Mouse (Mus musculus): ENCODE measurements around the gene Dusp8.
A peak's percentile ranks its signal among the peaks of the same experiment; 100 is the strongest.

The Dusp8 gene

DNA sequence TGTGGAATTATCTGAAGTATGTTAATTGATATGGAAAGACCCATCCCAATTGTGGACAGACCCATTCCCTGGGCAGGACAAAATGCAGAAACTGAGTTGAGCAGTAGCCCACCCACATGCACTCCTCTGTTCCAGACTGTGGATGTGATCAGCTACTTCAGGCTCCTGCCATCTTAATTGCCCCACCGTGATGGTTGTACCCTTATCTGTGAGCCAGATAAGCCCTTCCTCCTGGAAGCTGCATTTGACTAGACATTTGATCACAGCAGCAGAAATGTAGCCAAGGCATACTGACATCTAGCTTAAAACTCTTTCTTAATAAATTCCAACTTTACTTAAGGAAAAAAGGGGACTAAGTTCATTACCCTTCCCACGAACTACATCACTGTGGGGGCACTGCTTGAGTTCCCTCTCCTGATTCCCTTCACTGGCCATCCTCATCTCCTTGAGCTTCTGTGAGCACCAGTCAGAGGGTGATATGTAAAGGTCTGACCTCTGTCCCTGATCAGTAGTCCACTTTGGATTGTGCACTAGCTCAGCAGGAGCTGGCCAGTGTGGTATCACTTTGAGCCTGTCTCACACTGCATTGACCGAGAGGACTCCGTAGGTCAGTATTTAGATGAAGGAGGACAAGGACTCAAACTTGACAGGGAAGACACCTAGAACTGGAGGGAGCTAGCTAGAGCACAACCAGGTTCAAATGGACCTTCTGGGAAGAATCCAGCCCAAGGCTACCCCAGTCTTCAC is 9.3 kb downstream of the Dusp8 start:
- DNase-seq (ENCODE audit: low spot score in 2 of 2): no peak

DNA sequence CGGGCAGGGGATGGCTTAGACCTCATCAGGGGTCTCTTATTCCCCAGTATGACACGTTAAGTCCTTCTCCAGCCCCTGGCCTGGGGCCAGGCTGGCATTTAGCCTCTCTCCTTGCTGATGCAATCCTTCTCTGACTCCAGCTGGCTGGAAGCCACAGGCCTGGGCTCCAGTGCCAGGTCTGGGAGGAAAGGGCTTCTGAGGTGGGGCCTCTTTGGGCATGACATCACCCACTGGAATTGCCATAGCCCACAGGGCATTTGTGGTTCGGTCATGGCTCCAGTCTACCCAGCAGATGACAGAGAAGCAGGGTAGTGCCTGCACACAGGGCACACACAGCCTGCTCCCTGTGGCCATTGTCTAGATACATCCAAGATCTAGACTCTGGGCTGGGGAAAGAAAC is 10.8 kb downstream of the Dusp8 start:
- no peak for DNase-seq (ENCODE audit: low spot score in 2 of 2)

DNA sequence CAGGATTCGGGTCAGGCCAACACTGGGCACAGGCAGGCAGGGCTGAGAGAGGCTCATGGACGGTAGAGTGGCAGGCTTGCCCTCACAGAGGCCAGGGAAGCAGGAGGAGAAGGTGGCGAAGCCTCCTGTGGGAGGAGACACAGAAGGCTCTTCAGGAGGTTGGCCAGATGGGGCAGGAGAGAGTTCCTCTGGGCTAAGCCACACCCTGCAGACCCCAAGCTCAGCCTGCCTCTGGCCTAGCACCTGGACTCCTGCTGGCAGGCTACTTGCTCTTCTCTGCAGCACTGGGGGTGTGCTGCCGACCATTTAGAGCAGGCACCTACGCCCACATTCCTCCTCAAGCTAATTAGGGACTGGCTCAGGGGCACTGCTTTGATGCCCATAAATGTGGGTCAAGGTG is 11.2 kb downstream of the Dusp8 start:
- no peak for DNase-seq (ENCODE audit: low spot score in 2 of 2)

DNA sequence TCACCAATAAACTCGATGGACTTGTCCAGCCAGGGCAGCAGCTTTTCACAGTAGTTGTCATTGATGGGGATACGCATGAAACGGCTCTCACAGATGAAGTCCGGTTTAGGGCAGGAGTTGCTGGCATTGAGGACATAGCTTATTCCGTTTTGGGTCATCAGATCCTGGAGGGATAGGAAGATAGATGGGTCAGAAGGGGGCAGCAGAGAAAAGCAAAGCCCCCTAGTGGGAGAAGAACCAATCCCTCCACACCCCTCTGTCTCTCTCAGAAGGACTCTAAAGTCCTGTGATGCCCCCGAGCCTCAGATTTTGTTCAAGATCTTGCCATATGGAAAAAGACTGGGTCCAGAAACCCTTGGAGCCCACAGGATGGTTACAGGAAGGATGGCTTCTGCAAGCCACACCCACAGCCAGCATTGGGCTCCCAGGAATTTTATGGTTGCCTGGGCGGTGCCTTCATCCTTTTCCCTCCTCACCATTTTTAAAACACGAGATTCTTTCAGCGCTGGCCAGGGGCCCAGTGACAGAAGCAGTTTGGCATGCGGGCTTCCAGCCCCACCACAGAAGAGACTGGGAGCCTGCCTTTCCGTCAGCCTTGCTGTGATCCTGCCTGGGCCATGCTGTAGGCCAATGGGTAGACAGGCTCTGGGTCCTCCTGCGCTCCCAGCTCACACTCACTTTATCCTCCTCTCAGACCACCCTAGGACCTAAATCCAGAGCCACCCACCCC is 11.9 kb downstream of the Dusp8 start:
- no peak for DNase-seq (ENCODE audit: low spot score in 2 of 2)

DNA sequence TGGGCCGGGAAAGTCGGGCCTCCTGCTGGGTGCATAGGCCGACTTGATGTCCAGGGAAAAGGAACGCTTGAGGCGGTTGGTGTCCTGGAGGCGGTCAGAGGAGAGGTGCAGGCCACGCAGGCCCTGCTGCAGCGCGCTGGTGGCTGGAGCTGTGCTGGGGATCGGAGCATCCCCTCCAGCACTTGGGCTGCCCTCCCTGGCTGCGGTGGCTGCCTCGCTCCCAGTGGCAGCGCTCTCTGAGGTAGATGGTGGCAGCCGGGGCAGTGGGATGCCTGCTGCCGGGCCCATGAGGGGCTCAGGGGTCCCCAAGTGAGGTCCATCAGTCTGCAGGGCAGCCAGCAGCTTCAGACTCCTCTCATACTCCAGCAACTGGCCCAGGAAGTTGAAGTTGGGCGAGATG is 13.0 kb downstream of the Dusp8 start:
- DNase-seq (ENCODE audit: low spot score in 2 of 2): no peak

DNA sequence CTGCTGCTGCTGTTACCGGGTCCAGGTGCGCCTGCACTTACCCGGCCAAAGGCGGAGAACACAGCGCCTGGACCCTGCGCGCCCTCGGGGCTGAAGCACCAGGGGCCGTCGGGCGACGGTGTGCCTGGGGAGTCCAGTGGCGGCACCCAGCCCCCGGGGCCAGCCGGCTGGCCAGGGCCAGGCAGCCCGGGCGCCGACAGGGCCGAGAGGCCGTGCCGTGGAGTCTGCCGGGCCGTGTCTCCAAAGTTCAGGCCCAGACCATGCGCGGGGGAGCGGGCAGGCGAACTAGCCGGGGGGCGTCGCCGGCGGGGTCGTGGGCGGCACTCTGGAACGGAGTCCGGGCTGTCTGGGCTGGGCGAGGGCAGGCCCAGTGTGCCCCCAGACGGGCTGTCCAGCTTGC is 13.5 kb downstream of the Dusp8 start:
- no peak for DNase-seq (ENCODE audit: low spot score in 2 of 2)

DNA sequence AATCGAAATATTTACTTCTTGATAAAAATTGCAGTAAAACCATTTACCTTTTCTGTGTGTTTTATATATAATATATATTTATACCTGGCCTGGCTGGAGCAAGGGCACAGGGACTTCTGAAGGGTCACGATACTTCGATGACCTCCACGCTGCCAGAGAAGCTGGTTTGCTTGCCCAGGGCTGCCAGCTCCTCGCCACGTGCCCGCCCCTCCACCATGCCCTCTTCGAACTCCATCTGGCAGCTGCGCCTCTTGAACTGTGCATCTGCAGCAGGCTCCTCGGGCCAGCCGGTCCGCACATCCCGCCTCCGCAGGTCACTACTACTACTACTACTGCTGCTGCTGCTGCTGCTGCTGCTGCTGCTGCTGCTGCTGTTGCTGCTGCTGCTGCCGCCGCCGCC is 13.9 kb downstream of the Dusp8 start:
- DNase-seq (ENCODE audit: low spot score in 2 of 2): no peak

DNA sequence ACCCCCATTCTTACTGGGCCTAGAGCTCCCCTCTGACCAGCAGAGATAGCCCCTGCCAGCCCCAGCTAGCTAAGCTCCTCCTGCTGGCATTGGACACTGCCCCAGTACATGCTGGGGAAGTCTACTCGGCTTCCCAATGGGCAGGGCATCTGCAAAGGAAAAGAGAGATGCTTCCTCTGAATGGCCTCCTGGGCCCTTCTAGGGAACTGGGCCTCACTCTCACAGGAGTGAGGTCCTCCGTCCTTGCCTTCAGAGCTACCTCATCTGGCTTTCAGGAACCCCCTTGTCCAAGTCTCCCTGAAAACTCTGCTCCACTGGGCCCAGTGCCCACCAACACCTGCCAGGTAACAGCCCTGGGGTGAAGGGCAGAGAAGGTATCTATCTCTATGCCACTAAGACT is 14.8 kb downstream of the Dusp8 start:
- DNase-seq (ENCODE audit: low spot score in 2 of 2): no peak

DNA sequence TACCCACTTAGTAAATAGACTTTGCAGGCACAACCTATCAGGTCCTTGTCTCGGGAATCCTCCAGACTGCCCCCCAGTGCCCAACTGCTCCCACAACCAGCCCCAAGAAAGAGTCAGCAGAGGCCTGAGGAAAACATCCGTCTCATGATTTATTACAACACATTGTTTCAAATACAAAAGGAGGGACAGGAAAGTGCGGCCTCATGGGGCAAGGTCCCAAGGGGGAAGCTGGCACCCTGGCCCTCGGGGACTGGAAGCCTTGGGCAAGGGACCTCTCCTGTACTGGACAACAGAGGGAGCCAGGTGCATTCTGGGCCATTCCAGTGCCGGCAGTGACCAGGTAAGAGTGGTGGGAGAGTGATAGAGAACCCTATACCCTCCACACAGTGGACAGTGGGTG is 16.3 kb downstream of the Dusp8 start:
- no peak for DNase-seq (ENCODE audit: low spot score in 2 of 2)

DNA sequence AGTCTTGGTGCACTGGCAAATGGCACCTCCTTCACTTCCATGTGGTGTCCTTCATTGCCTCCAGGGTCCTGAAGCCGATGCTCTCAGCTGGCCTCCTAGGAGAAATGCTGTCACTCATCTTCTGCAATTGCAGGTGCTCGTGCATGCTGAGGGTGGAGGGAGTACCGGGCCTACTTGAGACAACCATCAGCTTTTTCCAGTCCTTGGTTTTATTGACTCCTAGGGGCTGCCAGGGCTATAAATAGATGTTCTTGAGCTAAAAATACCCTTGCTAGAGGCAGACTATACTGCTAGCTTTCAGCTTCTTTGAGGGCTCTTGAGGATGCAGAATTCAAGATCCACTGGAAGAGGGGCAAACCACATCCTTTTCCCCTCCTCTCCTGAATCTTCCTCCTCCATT is 18.5 kb downstream of the Dusp8 start:
- DNase-seq (ENCODE audit: low spot score in 2 of 2): no peak

DNA sequence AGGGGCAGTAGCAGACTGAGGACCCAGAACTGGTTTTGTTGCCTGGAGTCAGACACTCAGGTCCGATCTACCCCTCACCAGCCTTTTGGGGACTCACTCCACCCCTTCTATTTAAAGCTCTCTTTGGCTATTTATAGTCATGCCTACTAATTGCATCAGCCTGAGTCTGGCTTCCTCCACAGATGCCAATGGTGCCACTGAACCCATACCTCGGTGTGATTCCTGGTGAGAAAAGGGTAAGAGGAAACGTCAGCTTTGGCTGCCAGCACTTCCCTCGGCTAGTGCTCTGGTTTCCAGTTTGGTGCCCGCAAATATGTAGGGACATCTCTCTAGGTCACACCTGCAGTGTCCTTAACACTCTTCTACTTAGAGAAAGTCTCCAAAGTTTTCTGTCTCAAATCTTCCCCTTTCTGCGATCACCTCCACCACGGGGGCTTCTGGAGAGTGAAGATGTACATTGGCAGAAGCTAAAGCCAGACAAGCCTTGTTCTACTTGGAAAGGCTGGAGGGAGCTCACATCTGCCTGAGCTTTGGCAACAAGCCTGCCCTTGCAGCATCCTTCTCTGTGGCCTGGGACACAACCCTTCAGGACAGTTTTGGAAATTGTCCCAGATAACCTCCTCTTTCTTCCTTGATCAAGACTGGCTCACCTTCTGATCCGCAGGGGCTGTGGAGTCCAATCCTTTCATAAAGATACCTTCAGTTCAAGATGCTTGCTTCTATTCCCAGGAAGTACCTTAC is 21.3 kb downstream of the Dusp8 start:
- DNase-seq (ENCODE audit: low spot score in 2 of 2): no peak

DNA sequence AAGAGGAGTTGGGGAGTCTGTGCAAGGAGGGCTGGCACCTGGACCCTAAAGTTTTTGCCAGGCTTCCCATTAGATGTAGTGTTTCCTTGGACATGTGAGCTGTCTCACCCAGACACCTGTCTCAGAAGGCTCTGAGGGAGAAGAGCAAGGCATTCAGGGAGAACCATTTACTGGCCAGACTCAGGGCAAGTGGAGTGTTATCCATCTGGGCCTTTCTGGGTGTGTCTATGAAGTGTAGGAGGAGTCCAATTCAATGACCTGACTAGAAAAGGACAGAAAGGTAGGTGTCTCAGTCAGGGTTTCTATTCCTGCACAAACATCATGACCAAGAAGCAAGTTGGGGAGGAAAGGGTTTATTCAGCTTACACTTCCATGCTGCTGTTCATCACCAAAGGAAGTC is 23.9 kb downstream of the Dusp8 start:
- DNase-seq (ENCODE audit: low spot score in 2 of 2): no peak

DNA sequence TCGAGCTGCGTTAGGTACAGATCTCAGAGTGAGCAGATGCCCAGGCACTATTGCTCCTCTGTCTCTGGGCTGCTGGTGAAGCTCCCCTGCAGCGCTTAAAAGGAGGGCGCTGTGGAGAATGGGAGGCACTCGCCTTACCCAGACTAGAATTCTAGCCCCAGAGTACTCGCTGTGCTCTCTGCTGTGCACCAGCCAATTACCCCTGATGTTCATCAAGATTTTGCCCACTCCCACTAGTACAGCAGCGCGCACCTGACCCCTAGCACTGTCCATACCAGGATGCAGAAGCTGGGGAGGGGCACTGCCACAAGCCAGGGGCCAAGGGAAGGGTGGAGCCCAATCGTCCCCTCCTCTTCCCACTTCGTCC is 24.4 kb downstream of the Dusp8 start:
- no peak for DNase-seq (ENCODE audit: low spot score in 2 of 2)

DNA sequence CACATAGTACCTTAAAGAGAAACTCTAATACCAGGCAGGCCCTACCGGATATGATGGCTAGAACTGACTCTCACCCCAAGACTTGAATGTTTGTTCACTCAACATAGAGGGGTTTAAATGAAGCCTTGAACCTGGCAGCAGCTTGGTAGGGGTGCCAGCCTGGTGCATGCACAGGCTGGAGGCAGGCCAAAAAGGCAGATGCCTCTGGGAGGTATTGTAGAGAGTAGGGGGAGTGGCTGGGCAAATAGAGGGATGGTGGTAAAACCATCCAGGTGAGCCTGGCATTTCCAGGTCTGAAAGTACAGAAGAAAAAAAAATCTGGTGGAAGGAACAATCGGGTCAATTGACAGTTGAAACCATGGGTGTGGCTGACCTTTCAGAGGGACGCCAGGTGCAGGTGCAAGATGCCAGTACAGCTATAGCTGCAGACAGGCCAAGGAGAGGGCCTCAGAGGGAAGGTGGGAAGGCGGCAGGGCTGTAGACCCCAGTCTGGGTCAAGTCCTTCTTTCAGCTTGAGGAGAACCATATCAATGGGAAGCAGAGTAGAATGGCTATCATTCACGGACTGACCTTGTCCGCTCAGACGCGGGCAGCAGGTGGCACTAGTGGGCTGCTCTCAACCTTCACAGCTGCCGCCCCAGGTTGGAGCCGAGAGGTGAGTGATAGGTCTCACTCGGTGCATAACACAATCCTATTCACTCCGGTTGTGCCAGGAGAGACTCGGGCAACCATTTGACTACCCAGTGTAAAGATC is 25.0 kb downstream of the Dusp8 start:
- DNase-seq (ENCODE audit: low spot score in 2 of 2): peak in 1 of 2 experiments; percentile 38

DNA sequence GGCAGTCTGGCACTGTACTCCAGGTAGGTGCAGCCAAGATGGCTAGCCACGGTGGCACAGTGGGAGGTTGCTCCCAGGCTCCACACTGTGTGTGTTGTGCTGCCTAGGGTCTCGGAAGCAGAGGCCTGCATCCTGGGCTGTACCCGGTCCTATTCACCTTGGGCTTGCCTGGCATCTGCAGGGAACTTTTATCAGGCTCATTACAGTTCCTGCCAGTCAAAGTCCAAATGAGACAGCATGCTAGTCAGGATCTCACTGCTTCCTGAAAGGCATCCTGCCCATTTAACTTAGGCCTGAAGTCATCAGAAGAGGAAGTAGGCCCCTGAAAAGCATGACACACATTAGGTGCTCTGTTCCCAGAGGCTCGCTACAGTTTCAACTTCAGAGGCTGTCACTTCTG is 27.2 kb downstream of the Dusp8 start:
- no peak for DNase-seq (ENCODE audit: low spot score in 2 of 2)

DNA sequence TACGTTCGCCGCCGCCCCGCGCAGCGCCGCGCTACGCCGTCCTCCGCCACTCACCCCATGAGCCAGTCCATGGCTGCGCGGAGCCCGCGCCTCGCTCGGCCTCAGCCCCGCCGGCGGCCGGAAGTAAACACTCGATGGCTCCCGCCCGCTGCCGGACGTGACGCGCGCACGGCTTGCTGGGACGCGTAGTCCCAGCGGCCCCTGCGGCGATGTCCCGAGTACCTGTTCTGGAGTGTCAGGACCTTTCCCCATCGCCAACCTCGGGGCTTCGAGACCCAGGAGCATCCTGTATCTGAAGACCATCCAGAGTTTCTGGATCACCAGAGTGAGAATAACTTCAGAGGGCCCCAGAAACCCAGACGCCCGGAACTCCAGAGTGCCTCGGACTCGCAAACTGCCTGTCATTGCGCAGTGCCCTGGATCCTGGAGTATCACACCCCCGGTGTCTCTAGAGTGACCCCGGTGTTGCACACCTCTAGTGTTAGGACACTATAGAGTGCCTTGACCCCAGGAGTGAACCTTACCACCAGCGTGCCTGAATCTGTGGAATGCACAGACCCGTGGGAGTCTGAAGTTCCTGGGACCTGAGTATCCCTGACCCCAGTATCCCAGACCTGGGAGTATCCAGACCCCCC is 34.6 kb downstream of the Dusp8 start, which contains the start of gene Mob2:
TSS of gene Mob2 (minus strand) at position 135 of the 635 bp plus-strand sequence.
- DNase-seq (ENCODE audit: low spot score in 2 of 2): peak; percentile 84 to 90

DNA sequence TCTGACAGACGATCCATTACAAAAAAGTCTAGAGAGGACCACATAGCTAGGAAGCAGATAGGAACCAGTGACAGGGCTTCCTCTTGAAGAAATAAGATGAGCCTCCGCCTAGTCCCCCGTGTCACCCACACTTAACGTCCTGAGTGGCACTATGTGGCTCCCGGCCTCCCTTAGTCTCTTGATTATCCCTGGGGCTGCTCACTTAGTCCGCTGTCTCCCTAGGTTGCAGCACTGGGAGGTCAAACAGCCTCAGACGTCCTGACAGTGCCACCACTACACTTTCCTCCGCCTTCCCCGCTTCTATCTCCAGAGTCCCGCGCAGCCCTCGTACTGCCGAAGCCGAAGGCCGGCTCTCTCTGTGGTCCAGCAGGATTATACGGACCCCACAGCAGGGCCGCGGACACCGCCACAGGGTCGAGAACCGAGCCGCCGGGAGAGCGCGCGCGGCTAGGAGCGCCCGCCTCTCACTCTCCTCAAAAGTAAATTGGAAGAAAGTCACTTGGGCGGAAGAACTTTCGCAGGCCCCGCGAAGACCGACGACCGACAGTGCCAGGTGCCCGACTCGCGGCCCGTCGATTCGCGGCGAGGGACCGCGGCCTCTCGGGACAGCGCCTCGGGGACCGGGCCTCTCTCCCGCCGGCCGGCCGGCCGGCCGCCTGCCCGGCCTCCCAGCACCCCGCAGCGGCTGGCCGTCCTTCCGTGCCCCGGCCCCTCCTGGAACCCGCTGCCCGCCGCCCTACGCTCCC is 35.3 kb downstream of the Dusp8 start:
- DNase-seq (ENCODE audit: low spot score in 2 of 2): no peak

DNA sequence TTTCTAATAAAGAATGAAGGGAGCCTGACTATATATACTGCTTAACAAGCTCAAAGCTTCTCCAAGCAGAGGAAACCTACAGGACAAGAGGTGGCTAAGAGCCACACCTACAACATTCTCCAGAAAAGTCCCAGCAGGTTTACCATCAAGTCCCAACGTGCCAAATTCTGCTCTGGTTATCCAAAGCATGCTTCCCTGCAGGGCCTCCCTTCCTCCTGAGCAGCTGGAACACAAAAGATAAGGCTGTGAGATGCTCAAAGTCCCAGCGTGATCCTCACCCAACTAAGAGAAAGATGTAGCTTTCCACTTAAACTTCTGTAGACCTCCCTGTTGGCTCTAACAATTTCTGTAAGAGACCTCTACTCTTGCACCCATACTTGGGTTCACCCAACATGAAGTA is 36.6 kb downstream of the Dusp8 start:
- no peak for DNase-seq (ENCODE audit: low spot score in 2 of 2)

DNA sequence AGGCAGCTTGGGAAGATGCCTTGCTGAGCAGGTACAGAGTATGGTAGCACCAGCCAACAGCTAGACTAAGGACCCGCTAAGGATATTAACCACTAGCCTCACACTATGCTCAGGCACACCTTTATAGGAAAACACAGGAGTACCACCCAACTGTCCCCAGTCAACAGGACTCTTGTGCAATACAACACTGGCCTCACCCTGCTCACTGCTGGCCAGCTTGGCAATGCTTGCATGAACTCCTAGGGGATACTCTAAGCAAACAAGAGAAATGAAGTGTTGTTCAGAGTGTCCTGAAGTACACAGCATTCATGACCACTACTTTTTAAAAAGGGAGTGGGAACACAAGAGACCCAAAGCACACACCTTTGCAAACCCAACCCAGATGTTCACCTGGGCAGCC is 38.5 kb downstream of the Dusp8 start:
- no peak for DNase-seq (ENCODE audit: low spot score in 2 of 2)

DNA sequence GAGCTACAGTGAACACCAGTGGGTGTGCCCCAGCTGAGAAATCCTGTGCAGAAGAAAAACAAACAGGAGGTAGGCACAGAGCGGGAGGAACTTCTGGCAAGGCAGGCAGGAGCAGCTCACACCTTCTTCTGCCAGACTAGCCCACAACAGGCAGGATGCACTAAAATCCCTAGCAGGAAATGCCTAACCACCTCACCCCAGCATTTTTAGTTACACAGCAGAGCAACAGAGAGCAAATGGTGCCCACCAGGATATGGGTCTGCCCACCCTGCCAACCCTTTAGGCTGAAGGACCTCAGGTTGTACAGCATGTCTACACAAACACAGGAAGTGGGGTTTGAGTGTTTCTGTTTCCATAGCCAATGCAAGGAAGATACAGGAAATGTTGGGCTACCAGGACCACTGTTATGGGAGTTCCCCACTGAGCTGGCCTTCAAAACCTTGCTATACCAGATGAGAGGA is 39.0 kb downstream of the Dusp8 start:
- no peak for DNase-seq (ENCODE audit: low spot score in 2 of 2)

DNA sequence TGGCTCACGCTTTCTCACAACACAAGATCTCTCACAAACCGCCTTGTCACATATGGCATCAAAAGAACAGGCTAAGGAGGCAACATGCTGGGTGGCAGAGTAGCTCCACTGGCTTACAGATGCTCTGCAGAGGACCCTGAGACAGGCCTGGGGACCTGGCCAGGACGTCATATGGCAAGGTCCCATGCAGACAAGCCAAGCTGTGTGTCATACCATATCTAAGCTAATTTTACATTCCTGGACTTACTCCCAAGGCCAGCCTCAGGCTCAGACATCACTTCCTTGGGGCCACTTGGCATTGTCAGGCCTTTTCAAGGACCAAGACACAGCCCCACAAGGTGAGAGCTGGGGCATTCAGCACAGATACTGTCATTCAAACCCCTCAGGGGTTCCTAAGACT is 40.2 kb downstream of the Dusp8 start:
- no peak for DNase-seq (ENCODE audit: low spot score in 2 of 2)
